Mouse (Mus musculus): ENCODE data around the gene Lcn12. TPM values are rescaled to one million over a fixed set of nuclear protein-coding genes. Genes with fewer than 3 reads are reported as not detected.

The Lcn12 gene
- total RNA-seq, 2 experiments from 2014 or later, result not detected

DNA sequence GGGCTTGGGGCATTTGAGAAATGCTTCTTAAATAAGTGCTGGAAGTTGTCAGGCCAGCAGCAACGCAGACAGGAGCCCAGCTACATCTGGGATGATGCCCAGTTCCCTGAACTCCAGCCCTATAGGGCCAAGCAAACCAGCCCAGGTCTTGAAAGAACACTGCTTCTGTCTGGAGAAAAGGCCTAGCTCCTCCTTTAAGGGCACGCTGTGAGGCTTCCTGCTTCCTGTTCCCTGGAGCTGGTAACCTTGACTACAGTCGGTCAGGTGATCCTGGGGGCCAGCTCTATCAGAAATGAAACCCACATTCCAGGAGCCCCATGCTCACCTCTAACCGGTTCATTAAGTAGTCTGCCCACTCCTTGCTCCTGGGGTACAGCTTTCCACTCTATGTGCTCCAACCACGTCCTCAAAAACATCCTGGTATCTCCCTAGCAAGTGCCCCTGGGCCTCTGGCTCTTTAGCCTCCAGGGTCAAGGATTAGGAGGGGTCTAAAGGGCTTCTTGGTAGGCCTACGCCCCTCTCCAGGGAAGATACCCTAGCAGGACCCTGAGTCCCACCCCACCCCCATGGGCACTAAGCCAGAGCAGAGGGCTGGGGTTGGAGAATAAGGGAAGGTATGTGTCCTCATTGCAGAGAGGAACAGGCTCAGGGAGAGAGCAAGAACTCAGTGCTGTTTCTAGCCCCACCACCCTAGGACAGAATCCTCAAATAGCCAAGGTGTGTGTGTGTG, 4.3 kb upstream of the Lcn12 start:
- ATAC-seq (replicated peaks; ENCODE audit: poor library complexity, severe bottlenecking), result peak; percentile 23

- ATAC-seq (replicated peaks; ENCODE audit: poor library complexity, severe bottlenecking), result no peak
Measured at GRCm38 (mm10) chr2:25496462-25496861, 2.8 kb upstream of the Lcn12 start.

DNA sequence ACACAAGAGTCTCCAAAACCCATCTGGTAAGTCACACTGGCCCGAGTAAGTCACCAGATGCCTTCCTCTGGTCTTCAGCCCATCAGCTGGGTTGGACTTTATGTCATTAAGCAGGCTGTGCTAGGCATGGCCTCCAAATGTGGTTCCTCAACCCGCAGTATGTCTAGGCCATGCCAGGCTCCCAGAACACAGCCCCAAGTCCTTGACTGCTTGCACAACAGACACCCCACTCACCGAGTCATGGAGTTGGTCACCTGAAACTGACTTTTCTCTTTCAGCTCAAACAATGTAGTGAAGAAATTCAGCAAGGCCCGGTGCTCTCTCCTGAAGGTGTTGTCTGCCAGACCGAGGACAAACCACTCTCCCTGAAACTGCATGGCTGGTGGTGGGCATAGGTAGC, 723 bp downstream of the Lcn12 start:
- no peak for ATAC-seq (replicated peaks; ENCODE audit: poor library complexity, severe bottlenecking)

GRCm38 (mm10) chr2:25488671-25489068, 5.0 kb downstream of the Lcn12 start:
- no peak for ATAC-seq (replicated peaks; ENCODE audit: poor library complexity, severe bottlenecking)

DNA sequence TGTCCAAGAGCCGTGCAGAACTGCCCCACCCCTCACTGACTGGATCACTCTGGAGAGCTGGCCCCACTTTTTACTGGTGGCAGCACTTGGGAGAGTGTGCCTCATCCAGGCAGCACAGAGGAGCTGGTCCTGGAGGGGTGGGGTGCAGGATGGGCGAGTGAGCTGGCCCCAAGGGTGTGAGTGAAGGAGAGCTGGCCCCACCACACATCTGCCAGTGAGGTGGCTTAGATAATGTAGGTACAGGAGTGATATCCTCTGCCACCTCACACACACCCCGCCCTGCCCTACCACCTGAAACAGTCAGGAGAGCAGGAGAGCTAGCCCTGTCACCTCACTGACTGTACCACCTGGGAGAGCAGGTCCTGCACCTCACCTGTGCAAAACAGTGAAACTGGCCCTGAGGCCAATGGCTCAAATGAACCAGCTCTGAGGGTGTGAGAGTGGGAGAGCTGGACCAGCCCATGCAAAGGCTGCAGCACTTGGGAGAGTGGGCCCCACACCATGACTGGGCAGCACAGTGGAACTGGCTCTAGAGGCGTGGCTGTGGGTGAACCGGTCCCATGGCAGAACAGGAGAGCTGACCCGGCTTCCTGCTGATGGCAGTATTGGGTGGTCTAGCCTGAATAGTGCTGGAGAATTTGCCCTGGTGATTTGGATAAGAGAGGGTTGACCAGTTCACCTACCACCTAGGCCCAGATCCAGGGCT, 5.6 kb downstream of the Lcn12 start:
- no peak for ATAC-seq (replicated peaks; ENCODE audit: poor library complexity, severe bottlenecking)

- ATAC-seq (replicated peaks; ENCODE audit: poor library complexity, severe bottlenecking), result no peak
Measured at GRCm38 (mm10) chr2:25484901-25485647, 8.6 kb downstream of the Lcn12 start.

- ATAC-seq (replicated peaks; ENCODE audit: poor library complexity, severe bottlenecking), result peak; percentile 75
Measured at GRCm38 (mm10) chr2:25482969-25483368, 10.7 kb downstream of the Lcn12 start.

DNA sequence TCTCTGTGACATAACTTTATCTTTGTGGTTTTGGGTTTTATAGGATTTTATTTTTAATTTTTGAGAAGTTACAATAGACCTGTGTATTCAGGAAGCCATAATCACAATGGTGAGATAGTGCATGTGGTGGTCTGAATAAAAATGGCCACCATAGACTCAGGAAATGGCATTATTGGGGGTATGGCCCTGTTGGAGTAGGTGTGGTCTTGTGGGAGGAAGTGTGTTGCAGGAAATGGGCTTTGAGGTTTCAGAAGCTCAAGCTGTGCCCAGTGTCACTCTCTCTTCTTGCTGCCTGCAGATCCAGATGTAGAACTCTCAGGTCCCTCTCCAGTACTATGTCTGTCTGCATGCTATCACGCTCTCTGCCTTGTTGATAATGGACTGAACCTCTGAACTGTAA, 13.2 kb downstream of the Lcn12 start:
- ATAC-seq (replicated peaks; ENCODE audit: poor library complexity, severe bottlenecking), result peak; percentile 68

GRCm38 (mm10) chr2:25479551-25480311, 14.0 kb downstream of the Lcn12 start:
- no peak; the same call in 1 of the 2 replicates for ATAC-seq (replicated peaks; ENCODE audit: poor library complexity, severe bottlenecking)

GRCm38 (mm10) chr2:25477967-25478675, 15.6 kb downstream of the Lcn12 start:
- ATAC-seq (replicated peaks; ENCODE audit: poor library complexity, severe bottlenecking), result no peak

- ATAC-seq (replicated peaks; ENCODE audit: poor library complexity, severe bottlenecking), result no peak
Measured at GRCm38 (mm10) chr2:25477541-25477940, 16.2 kb downstream of the Lcn12 start.

DNA sequence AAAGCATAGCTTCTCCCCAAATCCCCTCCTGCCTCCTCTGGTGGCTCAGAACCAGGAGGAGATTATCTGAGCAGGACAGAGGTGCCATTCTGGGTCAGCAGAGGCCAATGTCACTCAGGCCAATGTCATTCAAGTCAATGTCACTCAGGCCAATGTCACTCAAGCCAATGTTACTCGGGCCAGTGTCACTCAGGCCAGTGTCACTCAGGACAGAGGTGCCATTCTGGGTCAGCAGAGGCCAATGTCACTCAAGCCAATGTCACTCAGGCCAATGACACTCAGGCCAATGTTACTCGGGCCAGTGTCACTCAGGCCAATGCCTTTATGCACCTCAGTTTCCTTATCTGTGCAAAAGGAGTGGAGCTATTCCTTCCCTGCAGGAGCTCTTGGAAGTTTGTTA, 21.2 kb downstream of the Lcn12 start:
- no peak for ATAC-seq (replicated peaks; ENCODE audit: poor library complexity, severe bottlenecking)

DNA sequence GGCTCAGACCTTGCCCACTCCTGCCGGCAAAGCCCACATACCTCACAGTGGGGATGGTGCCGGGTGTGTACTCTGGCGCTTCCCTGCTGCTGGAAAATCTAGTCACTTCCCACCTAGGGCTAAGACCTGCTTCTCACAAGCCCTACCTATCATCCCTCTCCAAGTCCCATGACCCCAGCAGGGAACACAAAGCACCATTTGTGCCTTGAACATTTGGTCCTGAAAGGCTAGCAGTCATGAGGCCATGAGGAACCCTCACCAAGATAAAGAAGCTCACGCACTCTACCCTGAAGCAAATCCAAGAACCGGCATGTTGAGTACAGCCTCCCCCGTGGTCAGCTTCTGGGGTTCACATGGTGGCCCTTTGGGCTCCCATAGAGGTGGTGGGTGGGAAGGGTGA, 23.7 kb downstream of the Lcn12 start, which contains the start of gene Ptgds:
Gene Ptgds, minus strand, starts transcription at position 78 of the 400 bp plus-strand sequence.
- ATAC-seq (replicated peaks; ENCODE audit: poor library complexity, severe bottlenecking), result no peak

DNA sequence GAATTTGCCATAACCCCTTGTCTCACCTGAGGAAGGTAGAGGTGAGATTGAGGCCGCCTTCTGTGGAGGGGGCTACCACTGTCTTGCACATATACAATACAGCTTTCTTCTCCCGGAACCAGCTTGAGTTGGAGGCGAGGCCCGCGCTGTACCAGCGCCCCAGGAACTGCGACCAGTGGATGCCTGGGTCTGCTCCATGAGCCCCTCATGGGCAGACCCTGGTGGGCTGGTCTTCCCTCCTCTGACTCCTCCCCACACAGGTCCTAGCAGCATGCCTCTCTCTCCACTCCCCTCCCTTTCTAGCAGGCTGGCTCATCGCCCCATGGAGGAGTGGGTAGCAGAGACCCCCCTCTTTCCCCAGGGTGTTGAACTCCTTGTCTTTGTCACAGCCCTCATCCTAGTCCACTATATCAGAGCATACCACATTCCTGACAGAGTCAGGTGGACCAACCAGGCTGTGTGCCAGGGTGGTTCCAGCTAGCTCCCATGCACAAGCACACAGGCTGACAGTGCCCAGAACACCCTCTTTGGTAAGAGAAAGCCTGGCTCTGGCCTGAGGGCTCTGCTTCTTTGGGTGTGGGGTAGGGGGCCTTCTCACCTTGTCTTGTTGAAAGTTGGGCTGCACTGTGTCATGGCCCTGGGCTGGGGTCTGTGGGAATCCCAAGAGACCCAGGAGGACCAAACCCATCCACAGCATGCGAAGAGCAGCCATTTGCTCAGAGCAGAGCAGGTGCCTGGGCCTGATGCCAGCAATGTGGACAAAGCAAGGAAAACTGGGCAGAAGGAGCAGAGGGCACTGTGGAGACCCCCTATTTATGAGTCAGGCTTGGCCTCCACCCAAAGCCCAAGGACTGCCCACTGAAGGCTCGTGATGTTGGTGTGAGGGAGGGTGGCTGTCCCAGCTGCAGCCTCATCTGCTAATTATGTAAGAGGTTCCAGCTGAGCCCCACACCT, 24.5 kb downstream of the Lcn12 start:
- ATAC-seq (replicated peaks; ENCODE audit: poor library complexity, severe bottlenecking), result no peak

DNA sequence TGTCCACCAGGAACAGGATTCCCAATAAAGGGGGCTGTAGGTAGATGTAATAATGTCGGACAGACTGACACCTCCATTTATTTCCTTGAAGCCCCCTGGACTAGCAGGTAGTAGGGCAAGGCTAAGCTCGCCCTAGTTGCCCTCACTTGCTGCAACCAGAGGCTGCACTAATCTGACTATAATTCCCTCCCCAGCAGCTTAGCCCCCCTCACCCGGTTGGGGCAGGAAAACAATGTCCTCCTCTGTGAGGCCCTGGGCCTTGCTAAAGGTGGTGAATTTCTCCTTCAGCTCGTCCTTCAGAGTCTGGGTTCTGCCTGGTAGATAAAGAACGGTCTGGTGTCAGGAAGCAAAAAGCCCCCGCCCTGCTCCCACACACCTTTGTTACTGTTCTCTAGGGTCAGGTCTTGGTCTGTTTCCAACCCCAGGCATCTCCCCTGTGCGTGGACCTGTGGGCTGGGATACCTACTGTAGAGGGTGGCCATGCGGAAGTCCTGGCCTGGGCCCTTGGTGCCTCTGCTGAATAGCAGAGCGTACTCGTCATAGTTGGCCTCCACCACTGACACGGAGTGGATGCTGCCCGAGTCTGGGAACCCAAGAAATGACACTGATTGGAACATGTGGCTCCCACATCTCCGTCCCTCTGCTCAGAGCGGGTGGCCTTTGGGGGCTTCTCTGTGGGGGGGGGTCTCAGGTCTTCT, 26.0 kb downstream of the Lcn12 start:
- ATAC-seq (replicated peaks; ENCODE audit: poor library complexity, severe bottlenecking), result no peak

GRCm38 (mm10) chr2:25465816-25466635, 27.7 kb downstream of the Lcn12 start:
- ATAC-seq (replicated peaks; ENCODE audit: poor library complexity, severe bottlenecking), result peak; percentile 73

GRCm38 (mm10) chr2:25465256-25465655, 28.5 kb downstream of the Lcn12 start:
- no peak for ATAC-seq (replicated peaks; ENCODE audit: poor library complexity, severe bottlenecking)
